Mouse (Mus musculus): Measurements from ENCODE around the gene Eme1.

Gene Eme1

GRCm38 (mm10) chr11:94644461-94645219, 9.1 kb downstream of the Eme1 start:
- no peak for DNase-seq

DNA sequence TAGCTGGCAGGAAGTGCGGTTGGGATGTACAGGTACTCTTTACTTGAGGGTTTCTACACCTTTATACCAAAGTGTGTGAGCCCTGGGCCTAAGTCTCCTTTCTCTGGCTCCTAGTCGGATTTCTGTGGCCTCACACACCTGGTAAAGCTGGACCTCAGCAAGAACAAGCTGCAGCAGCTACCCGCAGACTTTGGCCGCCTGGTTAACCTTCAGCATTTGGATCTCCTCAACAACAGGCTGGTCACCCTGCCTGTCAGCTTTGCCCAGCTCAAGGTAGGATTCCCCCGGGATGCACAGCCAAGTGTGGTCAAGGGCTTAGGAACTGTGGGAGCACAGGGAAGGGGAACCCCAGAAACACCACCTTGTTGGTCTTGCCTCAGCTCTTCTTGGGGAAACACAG, 19.3 kb downstream of the Eme1 start:
- DNase-seq, result peak; percentile 83

DNA sequence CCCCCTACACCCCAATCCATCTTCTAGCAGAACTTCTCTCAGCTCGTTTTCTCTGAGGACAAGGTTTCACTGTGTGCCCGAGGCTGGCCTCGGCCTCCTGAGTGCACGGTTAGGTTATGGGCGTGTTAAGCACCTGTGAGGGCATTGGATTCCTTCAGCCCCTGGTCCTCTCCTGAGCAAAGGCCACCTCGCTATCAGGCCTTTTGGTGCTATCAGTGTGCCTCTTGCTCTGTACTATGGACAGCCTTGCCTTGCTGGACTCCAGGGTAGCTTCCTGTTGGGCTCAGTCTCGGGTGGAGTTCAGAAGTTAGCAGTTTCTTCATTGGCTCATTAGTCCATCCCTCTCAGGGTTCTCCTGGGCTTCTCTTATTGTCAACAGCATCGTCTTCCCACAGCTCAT, 20.8 kb downstream of the Eme1 start:
- DNase-seq, result no peak

DNA sequence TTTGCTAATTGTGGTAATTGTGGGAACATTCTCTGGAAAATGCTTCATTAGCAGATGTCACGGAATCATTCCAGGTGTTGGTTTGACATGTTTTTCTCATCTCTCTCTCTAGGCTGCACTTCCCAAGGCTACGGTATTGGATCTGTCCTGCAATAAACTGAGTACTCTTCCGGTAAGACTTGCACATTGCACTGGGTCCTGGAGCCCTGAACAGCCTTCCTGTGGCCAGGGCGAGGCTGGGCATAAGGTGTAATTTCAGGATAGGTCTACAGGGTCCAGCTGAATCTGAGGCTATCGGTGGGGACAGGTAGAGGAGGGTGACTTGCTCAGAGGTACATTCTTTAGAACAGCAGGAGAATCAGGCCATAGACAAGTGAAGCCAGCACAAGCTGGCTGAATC, 21.8 kb downstream of the Eme1 start:
- no peak for DNase-seq

DNA sequence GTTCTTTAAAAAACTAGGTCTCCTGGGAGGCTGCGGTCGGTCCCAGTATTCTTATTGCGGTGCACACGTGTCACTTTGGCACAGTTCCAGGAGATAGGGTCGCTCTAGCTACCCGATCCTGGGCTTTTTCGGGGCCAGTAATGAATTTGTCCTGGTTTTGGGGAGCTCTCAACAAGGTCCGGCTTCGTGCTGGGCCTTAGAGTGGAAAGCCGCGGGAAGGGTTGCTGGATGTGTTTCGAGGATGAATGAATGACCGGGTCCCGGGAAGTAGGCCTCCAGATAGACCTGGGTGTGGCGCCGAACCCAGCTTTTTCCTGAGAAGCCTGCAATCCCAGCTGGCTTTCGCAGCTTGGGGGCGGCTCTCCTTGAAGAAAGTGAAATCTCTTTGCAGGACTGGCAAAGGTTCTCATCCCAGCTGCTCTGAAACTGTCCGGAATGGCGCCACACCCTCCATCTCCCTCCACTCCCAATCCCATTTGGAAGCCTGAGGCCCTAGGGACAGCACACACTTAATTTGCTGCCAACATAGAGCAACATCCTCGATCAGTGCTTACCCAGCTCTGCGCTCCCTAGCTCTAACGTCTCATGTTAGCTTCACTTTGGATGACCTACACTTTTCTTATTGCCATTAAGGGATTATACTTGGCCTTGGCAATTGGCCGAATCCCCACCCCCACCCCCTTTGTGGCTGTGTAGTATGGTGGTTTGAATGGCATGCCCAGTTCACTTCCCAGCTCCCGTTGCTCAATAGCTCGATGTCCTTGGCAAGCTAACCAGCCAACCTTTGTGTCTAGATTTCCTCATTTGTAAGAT, 23.4 kb downstream of the Eme1 start:
- DNase-seq, result peak; percentile 28

- no peak for DNase-seq
Measured at GRCm38 (mm10) chr11:94629884-94630198, 23.9 kb downstream of the Eme1 start.

DNA sequence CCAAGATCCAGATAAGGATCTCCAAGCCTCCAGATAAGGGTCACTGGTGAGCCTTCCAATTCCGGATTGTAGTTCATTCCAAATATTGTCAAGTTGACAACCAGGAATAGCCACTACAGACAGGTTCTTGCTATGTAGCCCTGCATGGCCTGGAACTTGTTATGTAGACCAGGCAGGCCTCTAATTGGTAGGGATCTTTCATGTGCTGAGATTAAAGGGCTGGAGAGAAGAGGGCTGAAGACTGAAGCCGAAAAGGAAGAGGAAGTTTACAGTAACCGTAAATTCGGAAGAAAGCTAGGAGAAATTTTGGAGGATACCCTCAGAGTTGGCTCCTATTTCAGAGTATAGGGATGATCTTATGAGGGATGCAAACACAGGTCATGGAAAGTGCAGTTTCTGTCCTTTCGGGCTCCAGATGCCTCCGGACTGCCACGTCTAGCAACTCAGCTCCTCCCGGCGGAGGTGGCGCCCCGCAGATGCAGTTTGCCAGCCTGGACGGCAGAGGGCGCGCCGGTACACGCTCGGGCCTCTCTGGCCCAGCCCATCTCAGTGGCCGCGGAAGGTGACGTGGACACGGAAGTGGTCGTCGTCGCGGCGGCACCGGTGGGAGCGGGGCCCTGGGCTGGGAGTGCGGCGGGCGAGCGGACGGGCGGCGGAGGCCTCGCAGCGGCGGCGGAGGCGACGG, 24.4 kb downstream of the Eme1 start, which contains the start of gene Lrrc59:
Gene Lrrc59, plus strand, starts transcription at position 569 of the 685 bp plus-strand sequence.
- DNase-seq, result peak; percentile 95

GRCm38 (mm10) chr11:94622162-94622561, 31.6 kb downstream of the Eme1 start:
- DNase-seq, result no peak

DNA sequence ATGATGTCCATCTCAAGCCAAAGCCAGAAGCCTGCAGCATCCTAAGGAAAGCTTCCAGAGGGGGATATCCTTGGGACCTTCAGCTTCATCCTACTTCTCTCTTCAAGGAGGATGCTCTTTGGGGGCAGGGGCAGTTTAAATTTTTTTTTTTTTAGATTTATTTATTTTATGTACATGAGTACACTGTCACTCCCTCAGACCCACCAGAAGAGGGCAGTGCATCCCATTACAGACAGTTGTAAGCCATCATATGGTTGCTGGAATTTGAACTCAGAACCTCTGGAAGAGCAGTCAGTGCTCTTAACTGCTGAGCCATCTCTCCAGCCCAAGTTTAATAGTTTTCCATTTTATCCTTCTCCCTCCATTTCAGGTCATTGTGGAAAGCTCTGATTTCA, 32.3 kb downstream of the Eme1 start:
- no peak for DNase-seq

DNA sequence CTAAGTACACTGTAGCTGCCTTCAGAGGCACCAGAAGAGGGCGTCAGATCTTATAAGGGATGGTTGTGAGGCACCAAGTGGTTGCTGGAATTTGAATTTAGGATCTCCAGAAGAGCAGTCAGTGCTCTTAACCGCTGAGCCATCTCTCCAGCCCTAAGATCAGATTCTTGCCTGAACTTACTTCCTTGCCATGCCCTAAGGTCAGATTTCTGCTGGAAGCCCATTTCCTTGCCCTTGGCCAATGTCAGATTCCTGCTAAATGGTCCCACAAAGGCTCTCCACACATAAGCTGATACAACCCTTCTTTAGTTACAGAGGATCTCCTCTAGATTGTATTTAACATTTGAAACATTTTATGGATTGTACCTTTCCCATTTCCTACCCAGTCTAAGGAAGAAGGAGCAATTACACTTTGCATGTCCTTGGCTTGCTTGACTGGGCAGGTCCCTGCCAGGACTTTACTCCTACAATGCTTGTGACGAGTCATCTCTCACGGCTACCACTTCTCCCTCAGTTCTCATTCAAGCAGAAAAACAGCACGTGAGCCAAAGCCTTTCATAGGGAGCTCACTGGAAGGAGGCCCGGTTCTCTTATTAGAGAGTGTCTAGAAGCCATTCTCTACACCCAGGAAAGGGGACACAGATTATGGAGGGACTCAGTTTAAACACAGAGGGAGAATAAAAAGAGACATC, 32.9 kb downstream of the Eme1 start:
- DNase-seq, result peak; percentile 37

DNA sequence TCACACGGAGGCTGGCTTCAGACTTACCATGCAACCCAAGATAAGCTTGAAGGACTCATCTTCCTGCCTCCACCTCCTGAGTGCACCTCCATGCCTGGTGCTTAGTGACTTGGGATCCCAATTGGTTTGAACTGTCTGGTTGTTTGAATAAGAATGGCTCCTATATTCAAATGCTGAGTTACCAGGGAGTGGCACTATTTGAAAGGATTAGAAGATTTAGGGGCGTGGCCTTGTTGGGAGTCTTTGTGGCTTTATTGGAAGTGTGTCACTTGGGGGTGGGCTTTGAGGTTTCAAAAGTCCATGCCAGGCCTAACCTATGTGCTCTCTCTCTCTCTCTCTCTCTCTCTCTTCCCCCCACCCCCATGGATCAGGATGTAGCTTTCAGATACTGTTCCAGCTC, 36.1 kb downstream of the Eme1 start:
- DNase-seq, result no peak

GRCm38 (mm10) chr11:94615494-94615893, 38.3 kb downstream of the Eme1 start:
- no peak for DNase-seq

DNA sequence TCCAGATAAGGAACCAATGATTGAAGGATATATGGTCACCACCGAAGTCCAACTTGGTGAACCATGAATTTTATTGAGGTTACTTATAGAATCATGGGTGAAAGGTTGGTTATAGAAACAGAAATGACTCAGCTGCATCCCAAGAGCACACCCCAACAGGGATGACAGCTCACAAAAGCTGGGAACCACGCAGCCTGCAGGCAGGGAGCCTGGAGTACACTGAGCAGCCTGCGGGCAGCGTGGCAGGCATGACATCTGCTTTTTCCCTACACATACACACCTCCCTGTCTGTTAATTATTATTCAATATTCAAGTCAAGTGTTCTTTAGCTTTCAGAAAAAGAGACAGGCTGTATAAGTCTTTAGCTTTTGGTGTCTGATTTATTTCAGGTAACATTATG, 39.2 kb downstream of the Eme1 start:
- DNase-seq, result no peak

DNA sequence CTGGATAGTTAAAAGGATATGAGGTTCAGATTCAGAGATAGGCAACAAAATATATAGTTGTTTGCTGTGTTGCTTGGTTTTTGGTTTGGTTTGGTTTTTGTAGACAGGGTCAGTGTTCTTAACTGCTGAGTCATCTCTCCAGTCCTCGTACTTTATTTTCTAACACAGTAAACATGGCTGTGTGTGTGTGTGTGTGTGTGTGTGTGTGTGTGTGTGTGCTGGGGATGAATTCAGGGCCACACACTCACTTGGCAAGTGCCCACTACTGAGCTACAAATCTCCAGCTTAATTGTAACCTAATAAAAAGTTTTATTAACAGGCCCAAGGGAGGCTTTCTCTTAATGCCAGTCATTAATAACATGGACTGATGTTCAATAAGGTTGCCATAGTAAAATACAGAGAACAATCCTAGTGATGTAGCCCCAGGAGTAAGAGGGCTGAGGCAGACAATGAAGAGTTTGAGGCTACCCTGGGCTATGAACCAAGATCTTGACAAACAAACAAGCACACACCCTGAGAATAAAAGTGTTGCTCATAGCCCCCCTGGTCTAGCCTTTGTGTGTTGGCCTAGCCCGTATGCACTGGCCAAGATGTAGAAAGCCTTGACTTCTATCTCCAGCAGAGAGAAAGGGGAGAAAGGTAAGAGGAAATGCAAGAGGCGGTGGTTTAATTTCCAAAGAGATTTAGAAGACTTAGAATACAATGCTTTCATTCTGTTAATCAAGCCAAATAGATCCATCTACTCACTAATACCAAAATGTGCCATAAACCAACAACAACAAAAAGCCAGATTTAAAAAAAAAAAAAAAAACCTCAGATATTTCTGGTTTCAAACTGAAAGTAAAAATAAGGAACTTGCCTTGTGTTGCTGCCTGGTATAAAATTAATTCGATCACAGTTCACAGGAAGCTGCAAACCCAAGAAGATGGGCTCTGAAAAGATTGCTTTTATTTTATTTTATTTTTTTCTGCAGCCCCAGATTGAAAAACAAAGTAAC, 42.7 kb downstream of the Eme1 start:
- DNase-seq, result no peak

GRCm38 (mm10) chr11:94602356-94602955, 51.3 kb downstream of the Eme1 start:
- no peak for DNase-seq

DNA sequence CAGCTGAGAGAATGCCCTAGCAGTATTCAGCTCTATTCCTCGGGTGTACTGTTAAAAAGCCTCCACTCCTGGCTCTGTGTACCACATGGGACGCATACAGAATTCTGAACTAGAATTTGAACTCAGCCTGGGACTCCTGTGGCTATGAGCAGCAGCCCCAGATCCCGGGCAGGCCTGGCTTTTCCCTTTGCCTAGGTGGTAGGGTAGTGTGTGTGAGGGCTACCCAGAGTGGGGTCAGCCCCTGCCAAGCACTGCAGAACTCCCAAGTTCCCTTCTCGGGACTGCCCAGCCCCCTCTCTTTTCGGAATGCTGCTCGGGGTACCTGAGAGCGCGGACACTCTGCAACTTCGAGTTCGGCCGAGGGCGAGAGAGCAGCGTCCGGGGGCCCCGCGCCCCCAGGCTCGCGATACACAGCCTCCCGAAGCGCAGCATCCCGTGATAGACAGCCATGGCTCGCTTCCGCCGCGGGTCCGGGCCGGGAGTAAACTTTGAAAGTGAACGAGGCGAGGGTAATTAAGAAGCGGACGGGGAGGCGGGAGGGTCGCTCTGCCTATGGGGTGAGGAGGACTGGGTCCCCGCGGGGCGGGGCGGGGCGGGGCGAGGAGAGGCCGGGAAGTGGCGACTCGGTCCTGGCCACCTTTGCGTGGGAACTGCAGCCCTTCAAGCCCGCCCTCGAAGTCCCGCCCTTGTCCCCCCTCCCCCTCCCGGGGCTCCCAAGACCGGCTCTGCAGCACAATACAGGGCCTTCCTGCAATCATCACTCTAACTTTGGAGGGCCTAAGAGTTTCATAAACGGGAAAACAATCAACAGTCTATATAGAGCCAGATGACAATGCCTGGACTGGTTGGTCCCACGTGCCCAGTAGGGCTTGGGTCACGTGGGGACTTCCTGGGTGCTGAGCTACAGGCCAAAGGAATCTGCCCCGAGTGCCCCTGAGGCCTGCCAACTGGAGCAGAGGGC, 52.2 kb downstream of the Eme1 start, which contains the start of gene Acsf2:
Gene Acsf2, minus strand, starts transcription at position 551 of the 961 bp plus-strand sequence.
- DNase-seq, result peak; percentile 76

DNA sequence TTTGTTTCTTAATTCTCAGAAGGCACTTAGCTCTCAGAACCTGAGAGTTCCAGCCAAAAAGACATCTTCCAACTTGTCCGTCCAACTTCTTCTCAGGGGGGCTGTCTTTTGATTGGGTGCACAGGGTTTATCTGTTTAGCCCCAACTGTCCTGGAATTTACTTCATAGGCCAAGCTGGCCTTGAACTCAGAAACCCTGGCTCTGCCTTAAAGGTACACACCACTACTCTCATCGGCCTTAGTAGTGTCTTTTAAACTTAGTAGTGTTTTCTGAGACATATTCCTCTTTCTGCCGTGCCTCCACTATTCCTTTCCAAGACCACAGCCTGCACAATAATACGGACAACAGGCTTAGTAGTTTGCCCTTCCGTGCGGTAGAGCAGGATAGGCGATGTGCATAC, 53.3 kb downstream of the Eme1 start:
- DNase-seq, result no peak

DNA sequence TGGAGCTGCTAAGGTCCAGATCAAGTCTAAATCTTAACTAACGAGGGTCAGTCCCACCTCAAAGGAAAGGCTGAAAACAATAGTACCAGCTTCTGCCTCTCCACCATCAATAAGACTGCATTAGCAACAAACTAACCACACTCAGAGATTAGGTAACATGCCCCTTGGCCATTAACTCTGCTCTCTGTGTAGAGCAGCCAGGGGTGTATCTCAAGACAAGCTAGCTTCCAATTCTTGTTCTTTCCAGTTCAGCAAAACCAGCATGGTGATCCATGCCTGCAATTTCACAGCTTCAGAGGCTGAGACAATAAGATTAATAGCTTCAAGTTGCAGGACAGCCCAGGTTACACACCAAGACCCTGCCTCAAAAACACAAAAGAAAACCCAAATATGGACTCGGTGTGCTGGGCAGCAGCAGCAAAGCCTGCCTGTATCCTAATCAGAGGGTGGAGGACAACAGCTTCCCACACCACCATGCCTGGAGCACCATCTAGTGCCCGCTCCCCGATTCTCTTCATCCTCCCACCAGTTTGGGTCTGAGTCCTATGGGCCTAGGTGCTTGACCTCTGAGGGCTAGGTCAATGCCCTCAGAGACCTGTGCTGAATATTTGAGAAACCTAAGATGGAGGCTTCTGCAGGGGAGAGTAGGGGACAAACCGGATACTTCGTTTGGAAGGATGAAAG, 55.2 kb downstream of the Eme1 start:
- DNase-seq, result no peak

GRCm38 (mm10) chr11:94597319-94597718, 56.4 kb downstream of the Eme1 start:
- DNase-seq, result peak; percentile 94

All from kidney, adult 9 months (tissue).